Mouse (Mus musculus): ENCODE measurements around the gene Pex11b.

- TF ChIP-seq POLR2A (IDR thresholded peaks at IDR 0.05; ENCODE audit: low read depth, low read length) (no peak), CTCF (IDR thresholded peaks at IDR 0.05; ENCODE audit: extremely low read depth, insufficient read depth, insufficient read length, insufficient replicate concordance) (no peak)
Measured at GRCm38 (mm10) chr3:96606618-96607017, 28.6 kb upstream of the Pex11b start.
